Mouse (Mus musculus) MEL (cell line): Measurements from ENCODE around the gene Mccc2. TPM values are rescaled to one million over a fixed set of nuclear protein-coding genes. Genes with fewer than 3 reads are reported as not detected.

Experiments
- DNase-seq: peaks from one replicate; pipeline ENCODE4 v3.0.0; 2011; ENCODE audit warnings: low read depth, low spot score
- H3K27ac ChIP-seq: 2 replicates; pipeline ENCODE4 v1.5.1; 2012; ENCODE audit warnings: low read depth, mild to moderate bottlenecking, control low read depth, low read length, moderate library complexity; ENCODE audit not compliant: control insufficient read depth
- H3K27me3 ChIP-seq, 2 experiments: fragments of 150-350 bp in 1 of 2; sonication (generic) in 1 of 2; 2 replicates each; pipeline ENCODE4 v1.6.1; 2012; ENCODE audit warnings: low read length in 2 of 2, mild to moderate bottlenecking in 2 of 2, improper control_type of control experiment in 1 of 2, moderate library complexity in 1 of 2; ENCODE audit not compliant: insufficient read depth in 2 of 2, control insufficient read depth in 1 of 2
- H3K36me3 ChIP-seq, 2 experiments: 2 replicates each; pipeline ENCODE4 v1.6.1; 2012 to 2014; ENCODE audit warnings: low read length in 2 of 2, improper control_type of control experiment in 1 of 2, inconsistent platforms in 1 of 2, mild to moderate bottlenecking in 1 of 2; ENCODE audit not compliant: insufficient read depth in 2 of 2, control insufficient read depth in 1 of 2
- H3K4me1 ChIP-seq, 2 experiments: fragments of 150-350 bp in 1 of 2; sonication (generic) in 1 of 2; 2 replicates each; pipeline ENCODE4 v1.6.1; 2012; ENCODE audit warnings: low read length in 2 of 2, improper control_type of control experiment in 1 of 2, mild to moderate bottlenecking in 1 of 2; ENCODE audit not compliant: insufficient read depth in 2 of 2, control insufficient read depth in 1 of 2
- H3K4me3 ChIP-seq, 2 experiments: fragments of 150-350 bp in 1 of 2; sonication (generic) in 1 of 2; 2 replicates each; pipeline ENCODE4 v1.5.1; 2012; ENCODE audit warnings: low read depth in 2 of 2, low read length in 2 of 2, mild to moderate bottlenecking in 2 of 2, moderate library complexity in 2 of 2, control low read depth in 1 of 2, improper control_type of control experiment in 1 of 2; ENCODE audit not compliant: control insufficient read depth in 1 of 2, insufficient read depth in 1 of 2
- H3K79me2 ChIP-seq: 2 replicates; pipeline ENCODE4 v1.6.1; 2012; ENCODE audit warnings: mild to moderate bottlenecking, low read length, moderate library complexity; ENCODE audit not compliant: control insufficient read depth, poor library complexity, insufficient read depth
- H3K9ac ChIP-seq: 2 replicates; pipeline ENCODE4 v1.6.1; 2012; ENCODE audit warnings: low read depth, mild to moderate bottlenecking, control low read depth, low read length, moderate library complexity; ENCODE audit not compliant: control insufficient read depth, poor library complexity, severe bottlenecking
- H3K9me3 ChIP-seq: fragments of 150-350 bp; sonication (generic); replicated peaks from 2 replicates; pipeline ENCODE4 v1.6.1; 2012; ENCODE audit warnings: mild to moderate bottlenecking, low read length, improper control_type of control experiment, moderate library complexity; ENCODE audit not compliant: insufficient read depth
- CTCF ChIP-seq, 3 experiments: IDR thresholded peaks in 2 of 3; conservative IDR thresholded peaks in 1 of 3; 2 replicates each; pipeline ENCODE4 v1.5.1; 2011 to 2012; ENCODE audit warnings: low read length in 3 of 3, low read depth in 2 of 3, mild to moderate bottlenecking in 2 of 3, improper control_type of control experiment in 1 of 3, inconsistent platforms in 1 of 3, mixed read lengths in 1 of 3, moderate library complexity in 1 of 3; ENCODE audit not compliant: control insufficient read depth in 1 of 3, insufficient read depth in 1 of 3, poor library complexity in 1 of 3, severe bottlenecking in 1 of 3
- EP300 ChIP-seq, 2 experiments: IDR thresholded peaks; 2 replicates each; pipeline ENCODE4 v1.6.1; 2011; ENCODE audit warnings: improper control_type of control experiment in 2 of 2, low read length in 2 of 2, low read depth in 1 of 2, mild to moderate bottlenecking in 1 of 2
- ETS1 ChIP-seq: IDR thresholded peaks from 2 replicates; pipeline ENCODE4 v1.6.1; 2012; ENCODE audit warnings: low read depth, mild to moderate bottlenecking, inconsistent platforms, low read length, improper control_type of control experiment, moderate library complexity
- GABPA ChIP-seq: IDR thresholded peaks from 2 replicates; pipeline ENCODE4 v1.6.1; 2012; ENCODE audit warnings: low read depth, mild to moderate bottlenecking, inconsistent platforms, low read length, improper control_type of control experiment, moderate library complexity
- GATA1 ChIP-seq: IDR thresholded peaks from 2 replicates; pipeline ENCODE4 v1.6.1; 2011; ENCODE audit warnings: low read depth, low read length, improper control_type of control experiment
- KAT2A ChIP-seq: conservative IDR thresholded peaks from 2 replicates; pipeline ENCODE4 v1.6.1; 2012; ENCODE audit warnings: low read depth, low read length, improper control_type of control experiment, inconsistent platforms
- MAX ChIP-seq: IDR thresholded peaks from 2 replicates; pipeline ENCODE4 v1.6.1; 2011; ENCODE audit warnings: low read length, improper control_type of control experiment
- MAZ ChIP-seq: IDR thresholded peaks from 2 replicates; pipeline ENCODE4 v1.6.1; 2012; ENCODE audit warnings: low read depth, mild to moderate bottlenecking, inconsistent platforms, low read length, improper control_type of control experiment
- MYC ChIP-seq: IDR thresholded peaks from 2 replicates; pipeline ENCODE4 v1.6.1; 2011; ENCODE audit warnings: low read depth, mild to moderate bottlenecking, low read length, improper control_type of control experiment, moderate library complexity
- POLR2AphosphoS2 ChIP-seq: IDR thresholded peaks from 2 replicates; pipeline ENCODE4 v1.6.1; 2011; ENCODE audit warnings: low read length, improper control_type of control experiment
- POLR2AphosphoS5 ChIP-seq: IDR thresholded peaks from 2 replicates; pipeline ENCODE4 v1.6.1; 2012; ENCODE audit warnings: low read depth, borderline replicate concordance, mild to moderate bottlenecking, inconsistent platforms, low read length, moderate library complexity, mixed read lengths
- RAD21 ChIP-seq: IDR thresholded peaks from 2 replicates; pipeline ENCODE4 v1.6.1; 2011; ENCODE audit warnings: mild to moderate bottlenecking, low read depth, low read length, improper control_type of control experiment
- RCOR1 ChIP-seq: IDR thresholded peaks from 2 replicates; pipeline ENCODE4 v1.6.1; 2012; ENCODE audit warnings: low read depth, mild to moderate bottlenecking, inconsistent platforms, low read length, improper control_type of control experiment
- SIN3A ChIP-seq: IDR thresholded peaks from 2 replicates; pipeline ENCODE4 v1.6.1; 2012; ENCODE audit warnings: low read length, improper control_type of control experiment, inconsistent platforms
- SMC3 ChIP-seq: IDR thresholded peaks from 2 replicates; pipeline ENCODE4 v1.6.1; 2011; ENCODE audit warnings: low read depth, low read length, improper control_type of control experiment
- TCF12 ChIP-seq: IDR thresholded peaks from 2 replicates; pipeline ENCODE4 v1.6.1; 2014; ENCODE audit warnings: low read depth, mild to moderate bottlenecking, inconsistent platforms, low read length, improper control_type of control experiment, moderate library complexity
- ZC3H11A ChIP-seq: IDR thresholded peaks from 2 replicates; pipeline ENCODE4 v1.6.1; 2012; ENCODE audit warnings: low read depth, mild to moderate bottlenecking, inconsistent platforms, low read length, improper control_type of control experiment
- ZKSCAN1 ChIP-seq: IDR thresholded peaks from 2 replicates; pipeline ENCODE4 v1.6.1; 2012; ENCODE audit warnings: low read depth, mild to moderate bottlenecking, inconsistent platforms, low read length, improper control_type of control experiment, moderate library complexity
- ZNF384 ChIP-seq: IDR thresholded peaks from 2 replicates; pipeline ENCODE4 v1.6.1; 2012; ENCODE audit warnings: low read depth, mild to moderate bottlenecking, inconsistent platforms, low read length, improper control_type of control experiment
- polyA plus RNA-seq, 2 experiments: library from polyadenylated mRNA; stranded (reverse) in 1 of 2; unstranded in 1 of 2; fragments of >175 nt in 1 of 2; fragments of >200 nt in 1 of 2; gene quantifications; 2 replicates each; pipeline versions ENCODE4 v1.2.1 to v1.2.4; 2012; ENCODE audit warnings: low replicate concordance in 2 of 2, low read depth in 1 of 2; ENCODE audit not compliant: insufficient read length in 2 of 2, insufficient read depth in 1 of 2, missing spikeins in 1 of 2
- total RNA-seq: library from RNA; depleted of rRNA; stranded (reverse); fragments of 300-350 nt; gene quantifications from 2 replicates; pipeline ENCODE4 v1.2.3, GENCODE M21; 2012

The Mccc2 gene
- total and polyA plus RNA-seq, 3 experiments: 22.6 to 28.7 TPM; not detected in 1

GRCm38 (mm10) chr13:100015937-100016336 lies 498 bp upstream of the Mccc2 start:
- no peak for DNase-seq
- Histone ChIP-seq H3K9ac (peak overlapping the region; percentile 71), H3K79me2 (no peaks in the 10 kb centered on the region; the same call in 1 of the 2 replicates), H3K4me3 (peak overlapping the region; percentile 69 to 75), H3K36me3 (peaks cover 7 to 14% of the 10 kb centered on the region in 2 experiments), H3K27me3 (no peaks in the 10 kb centered on the region), H3K9me3 (no peaks in the 10 kb centered on the region), H3K4me1 (peaks cover 5 to 17% of the 10 kb centered on the region in 2 experiments), H3K27ac (peak overlapping the region; percentile 63)
- TF ChIP-seq GATA1: no peak
- 0 out of 2 replicates have a peak, but pooled peaks have one; percentile 27 for TF ChIP-seq KAT2A
- no peak for TF ChIP-seq GABPA
- TF ChIP-seq POLR2AphosphoS2: 0 out of 2 replicates have a peak, but pooled peaks have one; percentile 5

GRCm38 (mm10) chr13:100005911-100006496 lies 9.4 kb downstream of the Mccc2 start:
- TF ChIP-seq ZKSCAN1: no peak
- TF ChIP-seq SIN3A: no peak
- TF ChIP-seq MAX: no peak
- TF ChIP-seq POLR2AphosphoS5: no peak
- TF ChIP-seq KAT2A: no peak
- TF ChIP-seq, all 39 proteins: peak for 0
- Histone ChIP-seq H3K4me3 (no peak overlapping the region), H3K4me1 (peaks cover 7 to 8% of the 10 kb centered on the region in 2 experiments; a peak in 3 of 4 replicates), H3K9ac (no peak overlapping the region), H3K27ac (no peak overlapping the region), H3K36me3 (peaks cover 0 to 5% of the 10 kb centered on the region in 2 experiments; a peak in 2 of 4 replicates), H3K9me3 (no peaks in the 10 kb centered on the region), H3K27me3 (no peaks in the 10 kb centered on the region), H3K79me2 (no peaks in the 10 kb centered on the region)
- DNase-seq: no peak

- Histone ChIP-seq H3K4me3 (no peak overlapping the region), H3K36me3 (peaks cover 0 to 19% of the 10 kb centered on the region in 2 experiments; a peak in 2 of 4 replicates)
- peak; percentile 31 for TF ChIP-seq ZC3H11A
- peak; percentile 12; the same call in 1 of the 2 replicates for TF ChIP-seq TCF12
- TF ChIP-seq EP300 (IDR thresholded peaks at IDR 0.05; ENCODE audit: low read depth in 1 of 2, low read length in 2 of 2): peak in 1 of 2 experiments; percentile 42; a peak in 3 of 4 replicates
- 0 out of 2 replicates have a peak, but pooled peaks have one; percentile 19 for TF ChIP-seq RCOR1
- peak; percentile 59 for TF ChIP-seq SMC3
- TF ChIP-seq KAT2A: no peak
- TF ChIP-seq ZNF384: peak; percentile 94
- peak; percentile 35; the same call in 1 of the 2 replicates for TF ChIP-seq GATA1
- peak; percentile 79 to 87 (median 80) for TF ChIP-seq CTCF (IDR thresholded peaks at IDR 0.05 in 2 of 3, conservative IDR thresholded peaks at IDR 0.05 in 1 of 3; ENCODE audit: control insufficient read depth in 1 of 3, insufficient read depth in 1 of 3, low read depth in 2 of 3, low read length in 3 of 3, poor library complexity in 1 of 3, severe bottlenecking in 1 of 3)
- peak; percentile 43; the same call in 1 of the 2 replicates for TF ChIP-seq ETS1
- TF ChIP-seq POLR2AphosphoS2: no peak
- TF ChIP-seq MAZ: no peak
- peak; percentile 40; the same call in 1 of the 2 replicates for TF ChIP-seq MAX
- TF ChIP-seq MYC: 0 out of 2 replicates have a peak, but pooled peaks have one; percentile 30
- TF ChIP-seq RAD21: peak; percentile 57
- TF ChIP-seq, all 39 proteins: peak for 12
- Histone ChIP-seq H3K4me1 (peaks cover 17 to 21% of the 10 kb centered on the region in 2 experiments), H3K79me2 (no peaks in the 10 kb centered on the region), H3K9ac (no peak overlapping the region), H3K27ac (no peak overlapping the region), H3K9me3 (no peaks in the 10 kb centered on the region), H3K27me3 (no peaks in the 10 kb centered on the region)
- DNase-seq: peak; percentile 88
Measured at GRCm38 (mm10) chr13:100001790-100002196, 13.6 kb downstream of the Mccc2 start.
